Mouse (Mus musculus) mouse trophoblast stem cell (cell line): Measurements from ENCODE around the gene Qsox2.

ENCODE experiments used
- in situ Hi-C, 2 experiments: fragments of 300-500 bp; cut with MseI, MboI; formaldehyde crosslinking; loops; 2 replicates in 1 of 2; 3 replicates in 1 of 2; pipeline ENCODE4 v1.15.1; 2025

Gene Qsox2

DNA sequence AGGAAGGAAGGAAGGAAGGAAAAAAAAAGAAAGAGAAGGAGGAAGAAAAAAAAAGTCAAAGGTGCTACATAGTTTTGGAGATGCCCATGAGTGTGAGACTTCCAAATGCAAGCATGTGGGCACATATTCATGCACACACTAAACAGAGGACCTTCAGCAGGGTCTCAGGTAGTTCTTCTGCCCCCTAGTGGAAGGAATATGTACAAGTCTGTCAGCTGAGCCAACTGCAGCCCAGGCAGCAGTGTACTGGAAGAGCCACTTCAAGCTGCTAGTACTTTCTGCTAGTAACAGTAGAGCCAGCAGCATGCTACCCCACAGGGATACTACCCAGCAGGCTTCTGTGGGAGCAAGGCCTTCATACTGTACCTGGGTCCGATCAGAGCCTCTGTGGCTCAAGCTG is 9.5 kb downstream of the Qsox2 start:
- in situ Hi-C loops: no loop called here

DNA sequence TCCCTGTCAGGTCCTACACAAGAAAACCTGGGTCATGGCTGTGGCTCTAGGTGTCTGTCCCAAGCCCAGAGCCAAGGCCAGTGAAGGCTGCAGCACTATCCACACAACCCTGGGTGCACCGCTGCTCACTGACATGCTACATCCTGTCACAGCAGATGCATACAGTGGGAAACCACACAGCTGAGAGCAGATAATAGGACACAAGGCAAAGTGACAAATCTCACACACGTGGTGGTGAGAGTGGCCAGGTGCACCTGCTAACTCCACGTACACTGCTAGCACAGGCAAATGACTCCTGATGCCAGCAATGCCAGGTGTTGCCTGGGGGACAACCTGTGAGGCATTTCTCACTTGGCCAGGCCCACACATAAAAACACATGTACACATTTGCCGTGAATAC is 12.1 kb downstream of the Qsox2 start:
- in situ Hi-C loops: no loop called here

DNA sequence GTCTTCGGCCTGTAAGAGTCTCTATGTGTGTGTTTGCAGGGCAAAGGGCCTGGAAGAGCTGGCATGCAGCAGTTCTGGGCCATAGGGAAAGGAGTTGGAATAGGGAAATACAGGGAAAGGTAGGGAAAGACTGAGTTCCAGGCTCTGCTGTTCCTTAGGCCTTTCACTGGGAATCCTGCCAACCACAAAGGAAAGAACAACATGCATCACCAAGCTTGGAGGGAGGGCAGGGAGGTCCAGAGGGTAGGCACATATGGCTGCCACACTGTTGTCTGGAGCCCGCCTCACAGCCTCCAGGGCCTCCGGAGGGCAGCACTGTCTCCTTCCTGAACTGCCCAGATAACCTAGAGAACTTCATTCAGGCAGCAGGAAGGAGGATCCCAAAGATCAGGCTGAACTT is 13.4 kb downstream of the Qsox2 start:
- in situ Hi-C loops: no loop called here

DNA sequence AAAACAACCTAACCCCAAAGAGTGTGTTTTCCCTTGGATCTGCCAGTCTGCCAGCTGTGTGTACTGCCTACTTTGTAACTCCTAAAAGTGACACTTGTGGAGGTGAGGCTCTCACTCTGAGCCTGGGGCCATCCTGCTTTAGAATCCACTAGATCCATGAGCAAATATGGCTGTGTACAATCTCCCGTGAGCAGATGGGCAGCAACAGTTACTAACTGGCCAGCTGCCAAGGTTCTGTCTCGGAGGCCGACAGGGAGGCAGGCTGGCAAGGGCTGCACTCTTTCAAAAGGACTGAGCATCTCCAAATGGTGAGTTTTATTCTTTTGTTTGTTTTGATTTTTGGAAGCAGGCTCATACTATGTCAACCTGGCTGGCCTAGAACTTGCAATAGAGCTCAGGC is 22.8 kb downstream of the Qsox2 start:
- in situ Hi-C loops: no loop called here

DNA sequence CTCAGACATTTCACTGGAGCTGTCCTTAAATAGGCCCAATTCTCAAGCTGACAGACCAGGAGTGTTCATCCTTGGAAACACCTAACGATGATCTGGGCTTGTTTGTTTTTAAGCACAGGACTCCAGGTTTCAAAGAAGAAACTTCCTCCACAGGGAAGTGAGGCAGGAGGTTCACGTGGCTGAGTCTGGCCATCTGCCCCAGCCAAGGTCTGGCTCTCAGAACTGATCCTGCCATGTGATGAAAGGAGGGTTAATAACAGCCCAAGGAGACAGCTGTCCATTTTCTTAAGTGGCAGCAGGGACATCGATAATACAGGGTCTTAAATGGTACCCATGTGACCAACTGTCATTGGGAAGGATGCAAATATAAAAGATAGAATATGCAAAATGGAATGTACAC is 27.8 kb downstream of the Qsox2 start:
- in situ Hi-C loops: no loop called here

DNA sequence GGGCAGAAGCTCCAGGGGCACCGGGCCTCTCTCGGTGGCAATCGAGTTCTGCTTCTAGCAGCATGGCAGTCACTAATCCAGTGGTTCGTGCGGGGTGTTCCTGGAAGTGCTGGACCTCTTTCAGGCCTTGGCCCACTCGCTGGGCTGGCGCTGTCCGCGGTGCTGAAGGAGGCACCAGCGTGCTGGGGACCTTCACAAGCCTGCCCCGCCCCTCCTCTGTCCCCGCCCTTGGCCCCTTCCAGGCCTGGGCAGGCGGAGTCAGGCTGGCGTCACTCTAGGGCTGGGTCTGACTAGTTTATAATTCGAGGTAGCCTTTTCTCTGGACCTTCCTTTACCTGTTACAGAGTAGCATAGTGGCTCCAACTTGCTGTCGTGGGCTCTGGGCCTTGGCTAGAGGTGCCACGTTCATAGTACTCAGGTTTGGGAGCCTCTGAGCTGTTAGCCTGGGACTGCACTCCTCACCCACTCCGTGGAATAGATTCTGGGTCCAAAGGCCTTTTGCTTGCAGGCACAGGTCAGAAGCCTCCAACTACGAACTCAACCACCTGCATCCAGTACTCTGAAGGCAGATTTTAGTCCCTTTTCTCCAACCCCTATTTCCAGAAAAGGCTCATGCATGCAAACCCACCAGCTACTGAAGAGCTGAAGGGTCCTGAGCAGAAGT is 29.1 kb downstream of the Qsox2 start, which contains the start of gene Lhx3:
Gene Lhx3 (minus strand): TSS at position 164 of the 664 bp plus-strand sequence.
- in situ Hi-C loops: no loop called here

DNA sequence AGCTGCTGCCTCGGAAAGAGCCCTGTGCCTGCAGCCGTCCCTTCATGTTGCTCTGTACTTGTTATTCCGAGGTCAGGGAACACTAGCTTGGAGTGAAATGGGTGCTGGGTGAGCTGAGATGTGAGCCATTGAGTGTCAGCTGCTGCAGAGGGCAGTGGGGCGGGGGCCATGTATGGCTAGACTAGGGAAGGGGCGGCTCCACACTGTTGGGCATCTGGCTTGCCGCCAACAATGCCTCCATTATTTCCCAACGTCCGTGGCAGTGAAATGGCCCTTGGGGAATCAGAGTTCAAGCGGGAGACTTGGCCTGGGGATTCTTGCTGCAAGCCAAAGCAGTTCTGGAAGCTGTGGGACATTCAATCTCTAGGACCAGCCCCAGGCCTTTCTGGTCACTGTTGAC is 29.8 kb downstream of the Qsox2 start:
- in situ Hi-C loops: no loop called here

DNA sequence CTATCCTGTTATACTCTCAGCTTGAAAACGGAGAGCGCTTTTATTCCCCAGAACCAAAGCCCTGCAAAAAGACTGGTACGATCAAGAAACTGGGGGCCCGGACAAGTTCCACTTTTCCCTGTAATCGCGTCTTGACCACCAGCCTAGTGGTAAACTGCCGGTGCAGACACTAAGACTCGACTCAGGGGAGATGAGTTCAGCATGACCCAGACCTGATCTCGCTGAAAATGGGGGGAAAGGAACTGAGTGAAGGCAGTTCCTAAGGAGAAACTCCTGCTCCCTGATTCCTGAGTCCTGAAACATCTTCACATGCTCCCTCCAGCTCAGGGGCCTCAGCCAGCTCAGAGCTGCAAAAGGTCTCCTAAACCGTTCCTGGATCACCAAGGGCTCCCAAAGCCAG is 31.6 kb downstream of the Qsox2 start:
- in situ Hi-C loops: no loop called here

DNA sequence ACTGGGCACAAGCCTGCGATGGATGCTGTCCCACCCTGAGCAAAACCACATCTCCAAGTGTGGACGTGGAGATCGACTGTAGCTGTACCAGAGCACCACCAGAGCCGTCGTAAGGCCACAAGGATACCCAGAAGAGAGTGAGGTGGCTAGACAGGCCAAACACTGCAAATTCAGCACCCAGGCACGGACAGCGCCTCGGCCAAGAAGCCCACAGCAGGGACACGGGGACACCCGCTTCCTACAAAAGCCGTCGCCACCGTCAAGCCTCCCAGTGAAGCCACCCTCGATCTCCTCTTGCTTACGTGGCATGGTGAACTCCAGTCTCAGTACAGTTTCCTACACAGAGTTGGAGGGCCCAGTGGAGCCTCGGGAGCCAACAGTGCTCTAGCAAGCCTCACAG is 32.2 kb downstream of the Qsox2 start:
- in situ Hi-C loops: no loop called here

DNA sequence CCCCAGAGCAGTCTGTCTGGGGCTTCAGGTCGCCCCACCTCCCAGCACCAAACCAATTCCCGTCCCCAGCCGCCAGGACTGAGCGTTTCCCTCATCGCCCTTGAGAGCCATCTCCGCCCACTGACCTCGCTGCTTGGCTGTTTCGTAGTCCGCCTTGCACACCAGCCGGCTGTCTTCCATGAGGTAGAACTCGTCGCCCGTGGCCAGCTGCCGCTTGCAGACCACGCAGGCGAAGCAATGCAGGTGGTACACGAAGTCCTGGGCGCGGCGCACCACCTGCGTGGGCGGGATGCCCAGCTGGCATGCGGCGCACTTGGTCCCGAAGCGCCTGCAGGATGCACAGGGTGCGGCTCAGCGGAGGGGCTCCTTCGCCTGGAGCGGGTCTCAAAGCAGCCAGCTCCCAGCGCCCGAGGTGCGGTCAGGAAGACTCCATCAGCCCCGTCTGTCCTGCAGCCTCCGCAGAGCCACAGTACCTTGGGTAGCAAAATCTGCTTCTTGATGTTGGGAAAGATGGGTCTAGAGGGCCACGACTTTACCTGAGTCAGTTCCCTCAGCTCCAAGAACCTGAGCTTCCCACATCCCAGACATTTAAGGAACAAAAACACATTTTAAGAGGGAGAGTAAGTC is 34.4 kb downstream of the Qsox2 start:
- in situ Hi-C loops: no loop called here

DNA sequence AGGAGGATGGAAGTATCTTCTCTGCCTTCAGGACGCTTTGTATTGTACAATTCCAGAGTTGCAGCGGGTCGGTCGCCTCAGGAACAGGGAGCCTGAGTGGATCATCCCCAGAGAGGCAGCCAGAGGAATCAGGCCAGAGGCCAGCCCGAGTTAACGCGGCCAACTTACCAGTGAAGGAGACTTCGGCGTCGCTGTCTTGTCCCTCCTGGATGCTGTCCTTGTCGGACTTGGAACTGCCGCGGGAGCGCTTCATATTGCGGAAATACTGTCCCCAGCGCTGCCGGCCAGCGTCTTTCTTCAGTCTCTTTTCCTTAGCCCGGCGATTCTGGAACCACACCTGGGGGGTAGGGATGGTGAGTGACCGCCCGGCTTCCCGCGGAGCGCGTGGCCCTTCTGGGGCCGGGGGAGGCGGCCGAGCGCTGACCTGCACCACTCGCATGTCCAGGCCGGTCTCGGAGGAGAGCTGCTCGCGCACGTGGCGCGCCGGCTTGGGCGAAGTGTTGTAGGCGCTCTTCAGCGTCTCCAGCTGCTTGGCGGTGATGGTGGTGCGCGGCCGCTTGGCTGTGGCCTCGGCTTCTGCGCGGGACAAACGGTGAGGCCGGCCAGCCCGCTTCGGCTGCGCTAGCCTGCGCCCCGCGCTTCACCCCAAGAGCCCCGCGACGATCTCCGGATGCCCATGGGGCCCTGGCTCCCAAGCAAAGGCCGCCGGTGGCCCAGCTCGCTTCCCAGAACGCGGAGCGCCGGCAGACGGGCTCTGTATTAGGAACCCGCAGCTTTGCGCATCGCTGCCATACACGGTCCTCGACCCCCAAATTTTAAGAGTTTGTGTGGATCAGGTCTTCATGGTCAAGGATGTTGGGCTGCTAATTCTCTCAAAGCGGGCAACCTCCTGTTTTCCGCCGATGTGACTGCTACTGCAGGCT is 35.1 kb downstream of the Qsox2 start:
- in situ Hi-C loops: no loop called here

DNA sequence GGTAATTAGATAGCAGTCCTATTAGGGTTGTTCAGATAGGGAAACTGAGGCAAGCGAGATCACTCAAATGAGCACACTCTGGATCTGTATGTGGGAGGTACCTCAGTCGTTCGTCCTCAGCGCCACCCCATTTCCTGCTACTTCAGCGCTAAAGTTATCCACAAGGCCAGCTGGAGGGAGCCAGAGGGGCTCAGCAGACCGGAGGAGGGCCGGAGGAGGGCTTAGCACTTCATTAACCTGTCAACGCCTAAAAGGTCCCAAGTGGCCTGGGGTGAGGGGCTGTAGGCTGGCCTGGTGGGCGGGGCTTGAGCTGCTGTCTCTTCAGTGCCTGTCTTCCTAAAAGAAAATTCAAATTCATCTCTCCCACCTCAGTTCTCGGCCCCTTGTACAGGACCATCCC is 38.8 kb downstream of the Qsox2 start:
- in situ Hi-C loops: no loop called here

DNA sequence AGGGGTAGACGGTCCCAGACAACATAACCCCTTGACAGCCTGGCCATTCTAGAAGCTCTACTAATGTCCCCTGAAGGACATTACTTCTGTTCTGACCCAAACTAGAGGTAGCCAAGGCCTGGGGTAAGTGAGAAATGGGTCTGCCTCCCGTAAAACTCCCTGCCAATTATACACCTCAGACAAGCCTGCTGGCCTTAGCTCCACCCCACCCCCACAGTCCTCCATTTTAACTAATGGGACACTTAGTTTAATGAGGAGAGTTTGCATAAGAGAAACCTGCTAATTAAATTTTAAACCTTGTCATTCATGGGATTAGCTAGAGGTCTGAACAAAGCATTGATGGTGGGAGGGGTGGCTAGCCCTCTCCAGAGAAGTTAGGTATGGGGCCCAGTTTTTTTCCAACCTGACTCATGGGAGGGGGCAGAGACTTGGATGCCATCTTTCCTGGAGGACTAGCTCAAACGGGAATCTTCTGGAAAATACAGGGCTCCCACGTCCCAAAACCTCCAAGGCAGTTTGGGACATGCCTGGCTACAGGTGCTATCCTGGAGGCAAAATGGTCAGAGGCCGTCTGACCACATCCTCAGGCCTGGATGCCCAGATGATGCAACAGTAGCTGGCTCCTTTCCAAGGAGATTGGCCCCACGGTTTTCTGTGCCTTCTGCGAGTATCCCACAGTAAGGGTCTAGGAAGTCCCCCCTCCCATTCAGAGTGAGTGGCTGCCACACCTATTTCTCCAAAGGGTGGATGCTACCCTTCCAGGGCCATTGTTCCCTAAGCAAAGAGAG is 42.6 kb downstream of the Qsox2 start:
- in situ Hi-C loops: no loop called here

DNA sequence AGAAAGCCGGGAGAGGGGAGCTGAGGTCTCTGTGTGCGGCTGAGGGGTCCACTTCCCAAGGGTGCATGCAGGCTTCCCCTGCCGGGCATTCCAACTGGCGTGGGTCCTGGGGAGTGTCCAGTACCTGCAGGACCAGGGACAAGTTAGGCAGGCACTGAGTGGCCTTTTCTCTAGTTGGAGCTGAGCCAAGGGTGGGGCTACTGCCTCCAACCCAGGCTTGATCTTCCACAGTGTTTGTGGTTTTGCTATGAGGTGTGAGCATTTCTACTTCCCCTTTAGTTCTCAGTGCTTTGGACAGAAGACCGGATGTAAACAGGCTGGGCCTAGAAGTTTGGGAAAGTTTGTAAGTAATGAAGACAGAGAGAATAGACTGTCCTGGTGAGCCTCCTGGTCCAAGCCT is 48.8 kb downstream of the Qsox2 start:
- in situ Hi-C loops: no loop called here

DNA sequence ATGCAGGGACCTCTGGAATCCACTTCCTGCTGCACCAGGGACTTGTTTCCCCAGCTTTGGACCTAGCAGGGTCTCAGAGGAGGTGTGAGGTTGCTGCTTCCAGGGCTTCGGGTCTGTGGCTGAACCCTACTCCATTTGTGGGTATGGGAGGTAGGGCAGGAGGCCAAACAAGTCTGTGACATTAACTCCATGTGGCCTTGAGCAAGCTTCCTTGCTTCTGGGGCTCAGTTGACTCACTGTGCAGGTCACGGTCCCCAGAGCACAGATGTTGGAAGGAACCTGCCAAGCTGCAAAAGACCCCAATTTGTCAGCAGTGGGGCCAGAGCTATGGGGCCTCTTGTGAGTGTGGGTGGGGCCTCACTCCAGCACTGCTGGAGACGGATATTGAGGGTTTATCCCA is 53.0 kb downstream of the Qsox2 start:
- in situ Hi-C loops: no loop called here

DNA sequence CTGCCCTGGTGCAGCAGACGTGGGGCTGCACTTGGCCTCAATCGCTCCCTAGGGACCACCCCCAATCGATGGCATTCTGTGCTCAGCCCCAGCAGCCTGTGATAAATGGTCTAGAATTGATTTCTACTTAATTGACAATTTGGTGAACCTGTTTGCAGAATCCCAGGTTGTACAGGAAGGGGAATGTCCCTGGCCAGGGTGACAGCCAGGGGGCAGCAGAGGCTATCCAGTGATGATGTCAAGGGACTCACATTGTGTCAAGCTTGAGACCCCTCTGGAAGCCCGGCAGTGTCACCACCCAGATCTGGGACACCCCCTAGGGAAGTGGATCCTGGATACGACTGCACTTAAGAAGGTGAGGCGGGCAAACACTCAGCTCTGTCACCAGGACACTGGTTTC is 54.7 kb downstream of the Qsox2 start:
- in situ Hi-C loops: no loop called here

DNA sequence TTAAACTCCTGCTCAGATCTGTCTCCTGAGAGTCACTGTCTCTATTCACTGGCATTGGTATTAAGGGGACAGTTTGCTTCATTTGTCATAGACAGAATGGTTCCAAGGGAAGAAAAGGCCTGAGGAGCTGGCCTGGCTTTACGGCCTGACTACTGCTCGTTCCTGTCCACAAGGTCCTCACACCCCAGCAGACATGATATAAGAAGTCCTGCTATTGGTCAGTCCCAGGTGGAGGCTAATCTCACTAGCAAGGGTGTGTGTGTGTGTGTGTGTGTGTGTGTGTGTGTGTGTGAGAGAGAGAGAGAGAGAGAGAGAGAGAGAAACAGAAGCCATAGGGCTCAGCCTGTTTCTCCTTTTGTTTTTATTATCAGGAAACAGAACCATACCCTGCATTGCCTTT is 60.1 kb downstream of the Qsox2 start:
- in situ Hi-C loops: no loop called here

DNA sequence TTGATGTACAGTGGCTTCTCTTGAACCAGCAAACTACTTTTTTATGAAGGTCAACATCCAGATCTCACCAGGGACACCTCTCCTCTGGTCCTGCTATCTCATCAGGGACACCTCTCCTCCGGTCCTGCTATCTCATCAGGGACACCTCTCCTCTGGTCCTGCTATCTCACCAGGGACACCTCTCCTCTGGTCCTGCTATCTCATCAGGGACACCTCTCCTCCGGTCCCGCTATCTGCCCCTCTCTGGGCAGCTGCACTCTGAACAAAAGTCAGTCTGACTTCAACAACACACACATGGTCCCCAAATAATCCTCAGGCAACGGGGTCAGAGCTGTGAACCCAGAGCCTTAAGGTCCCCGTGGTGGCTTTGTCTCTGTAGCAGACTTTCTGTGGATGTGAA is 60.6 kb downstream of the Qsox2 start:
- in situ Hi-C loops: no loop called here

DNA sequence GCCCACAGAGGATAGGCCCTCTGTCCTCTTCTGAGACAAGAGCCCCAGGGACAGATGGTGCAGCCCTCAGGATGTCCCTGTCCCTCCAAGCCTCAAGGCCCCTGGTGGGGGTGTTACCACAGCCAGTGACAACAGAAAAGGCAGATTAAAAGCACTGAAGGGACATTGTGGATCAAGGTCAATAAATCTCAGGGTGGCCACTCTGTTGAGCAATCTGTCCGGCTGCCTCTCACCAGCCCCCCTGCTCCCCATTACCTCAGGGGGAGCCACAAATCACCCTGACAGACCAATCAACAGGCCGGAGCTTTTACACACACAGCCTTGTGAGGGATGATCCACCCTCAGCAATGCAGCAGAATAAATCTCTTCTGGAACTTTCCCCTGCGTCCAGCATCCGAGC is 62.1 kb downstream of the Qsox2 start:
- in situ Hi-C loops: no loop called here

DNA sequence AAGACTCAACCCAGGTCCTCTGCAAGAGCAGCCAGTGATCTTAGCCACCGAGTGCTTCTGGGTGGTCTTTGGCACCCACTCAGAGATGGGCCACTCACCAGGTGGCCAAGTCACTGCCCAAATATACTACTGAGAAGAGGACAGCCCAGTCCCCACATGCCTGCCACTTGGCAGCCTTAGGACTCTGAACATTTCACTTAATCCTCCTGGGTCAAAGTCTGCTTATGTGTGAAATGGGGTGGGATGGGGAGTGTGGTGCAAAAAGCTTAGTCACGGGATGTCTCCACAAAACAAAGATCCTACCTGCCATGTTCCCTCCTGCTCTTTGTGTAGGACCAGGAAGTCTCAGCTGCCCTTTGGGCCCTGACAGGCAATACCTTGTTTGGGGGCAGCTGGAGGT is 65.2 kb downstream of the Qsox2 start:
- in situ Hi-C loops: loop anchor here in 1 of 2 experiments (25.0 kb wide), 1 partner anchor 90 kb away; no protein-coding TSS in a partner anchor

DNA sequence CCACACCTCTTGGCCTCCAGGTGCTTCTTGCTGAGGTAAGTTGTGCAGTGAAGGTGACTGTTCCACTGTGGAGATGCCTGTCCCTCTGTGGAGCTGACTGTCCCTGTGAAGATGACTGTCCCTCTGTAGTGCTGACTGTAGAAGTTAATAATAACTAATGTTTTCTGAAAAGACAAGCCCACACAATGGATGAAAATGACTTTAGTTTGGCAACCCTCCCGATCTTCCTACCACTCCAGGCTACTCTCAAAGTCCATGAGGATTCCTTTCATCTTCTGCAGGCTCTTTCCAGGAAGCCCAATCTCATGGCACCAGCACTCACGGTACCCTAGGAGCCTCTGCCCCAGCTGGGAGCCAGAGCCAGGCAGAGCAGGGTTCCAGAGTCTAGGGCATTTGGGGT is 66.9 kb downstream of the Qsox2 start:
- in situ Hi-C loops: loop anchor here in 1 of 2 experiments (25.0 kb wide), 1 partner anchor 92 kb away; no protein-coding TSS in a partner anchor
